Comparison of ENCODE assay signal across 8 mouse cellular contexts in genomic region chr8:110071600-110071999, GRCm38 (mm10). TPM values are rescaled to one million over a fixed set of nuclear protein-coding genes. Genes with fewer than 3 reads are reported as not detected.
DNase-seq lines count a peak whose midpoint lies in the region; ATAC-seq lines count a peak whose summit lies in the region.

No protein-coding gene starts in this region.

- H3K9me3 ChIP-seq in megakaryocyte, embryonic 14.5 days, result peaks cover 16% of the 10 kb centered on the region; the same call in 1 of the 2 replicates
- no peaks in the 10 kb centered on the region for H3K9me3 ChIP-seq in midbrain, embryonic 14.5 days (ENCODE audit: control insufficient read depth, low read length)

- no peak overlapping the region for H3K27ac ChIP-seq in midbrain, embryonic 14.5 days (replicated peaks; ENCODE audit: low read depth, low read length)

- no peaks in the 10 kb centered on the region for H3K36me3 ChIP-seq in megakaryocyte, embryonic 14.5 days (replicated peaks; ENCODE audit: low read length)
- H3K36me3 ChIP-seq in midbrain, embryonic 14.5 days (ENCODE audit: control insufficient read depth, insufficient read depth, low read length), result no peaks in the 10 kb centered on the region

- WGBS in midbrain, embryonic 14.5 days, result 14% methylated on average over 9 of the region's 9 CpGs

- DNase-seq in adrenal gland, adult 2 months, result peak; percentile 54
- DNase-seq in embryo, embryonic 10.5 days (ENCODE audit: low spot score), result peak; percentile 88
- peak; percentile 71 for DNase-seq in heart, postnatal 4 days
- DNase-seq in left cerebral cortex, adult 18-20 months (ENCODE audit: low spot score in 2 of 2), result peak; percentile 68 to 71
- DNase-seq in midbrain, embryonic 14.5 days, result peak; percentile 92
- peak; percentile 12 to 20 for DNase-seq in thymus, postnatal 36 days

- peaks cover 1% of the 10 kb centered on the region for H3K27me3 ChIP-seq in megakaryocyte, embryonic 14.5 days (replicated peaks)
- no peaks in the 10 kb centered on the region for H3K27me3 ChIP-seq in midbrain, embryonic 14.5 days (ENCODE audit: control insufficient read depth, insufficient read depth, low read length)

- no peak overlapping the region for H3K4me2 ChIP-seq in midbrain, embryonic 14.5 days (ENCODE audit: low read length)

- no peak overlapping the region for H3K9ac ChIP-seq in midbrain, embryonic 14.5 days (replicated peaks; ENCODE audit: low read length)

- H3K4me1 ChIP-seq in megakaryocyte, embryonic 14.5 days, result peaks cover 3% of the 10 kb centered on the region; the same call in 1 of the 2 replicates
- no peaks in the 10 kb centered on the region for H3K4me1 ChIP-seq in midbrain, embryonic 14.5 days (ENCODE audit: control insufficient read depth, insufficient read depth, low read length)

- H3K4me3 ChIP-seq in megakaryocyte, embryonic 14.5 days (replicated peaks), result peak overlapping the region; percentile 20
- H3K4me3 ChIP-seq in midbrain, embryonic 14.5 days (replicated peaks; ENCODE audit: low read depth, low read length), result no peak overlapping the region

- no peak for ATAC-seq in megakaryocyte, adult 5-6 weeks (ENCODE audit: poor library complexity, severe bottlenecking)
- no peak for ATAC-seq in midbrain, embryonic 14.5 days (ENCODE audit: low FRiP score, low TSS enrichment)

RNA-seq across cellular contexts. Expression of gene Zfp612, which starts 7.9 kb away (rescaled TPM):
- polyA plus RNA-seq in megakaryocyte, embryonic 14.5 days (2012; ENCODE audit: insufficient read depth, low replicate concordance), result not detected in 2 replicates
- not detected in 2 replicates for total RNA-seq in megakaryocyte, adult 5-6 weeks (2015)
- not detected in 2 replicates for total RNA-seq in megakaryocyte, adult 5-6 weeks (2017)
- total RNA-seq in adrenal gland, adult 2 months (2021), result 1 to 10 TPM; 7.4 to 8.9 TPM
- polyA plus RNA-seq in adrenal gland, adult 2 months (2012; rRNA removed), result 1.5 and 1.8 TPM in 2 replicates
- total RNA-seq in heart, postnatal 4 days (2021), result 1 to 10 TPM; 6.2 to 6.3 TPM
- total RNA-seq in left cerebral cortex, adult 18-20 months (2021), result 10 to 100 TPM; 34.8 to 35.9 TPM
- polyA plus RNA-seq in midbrain, embryonic 14.5 days (2014; fragmentation: Nextera tagmentation; extraction: Ambion mirVana), result 18.3 and 21.0 TPM in 2 replicates

RNA-seq across cellular contexts. Expression of gene Gm21964, which starts 29.4 kb away (rescaled TPM):
- not detected in 2 replicates for polyA plus RNA-seq in megakaryocyte, embryonic 14.5 days (2012; ENCODE audit: insufficient read depth, low replicate concordance)
- total RNA-seq in megakaryocyte, adult 5-6 weeks (2015), result not detected in 2 replicates
- total RNA-seq in megakaryocyte, adult 5-6 weeks (2017), result not detected in 2 replicates
- total RNA-seq in adrenal gland, adult 2 months (2021), result not detected
- not detected in 2 replicates for polyA plus RNA-seq in adrenal gland, adult 2 months (2012; rRNA removed)
- not detected for total RNA-seq in heart, postnatal 4 days (2021)
- total RNA-seq in left cerebral cortex, adult 18-20 months (2021), result not detected
- not detected in 2 replicates for polyA plus RNA-seq in midbrain, embryonic 14.5 days (2014; fragmentation: Nextera tagmentation; extraction: Ambion mirVana)

RNA-seq across cellular contexts. Expression of gene Gm17720, which starts 31.0 kb away (rescaled TPM):
- polyA plus RNA-seq in megakaryocyte, embryonic 14.5 days (2012; ENCODE audit: insufficient read depth, low replicate concordance), result not detected in 2 replicates
- total RNA-seq in megakaryocyte, adult 5-6 weeks (2015), result not detected in 2 replicates
- total RNA-seq in megakaryocyte, adult 5-6 weeks (2017), result not detected in 2 replicates
- not detected for total RNA-seq in adrenal gland, adult 2 months (2021)
- not detected in 2 replicates for polyA plus RNA-seq in adrenal gland, adult 2 months (2012; rRNA removed)
- total RNA-seq in heart, postnatal 4 days (2021), result not detected
- total RNA-seq in left cerebral cortex, adult 18-20 months (2021), result not detected
- polyA plus RNA-seq in midbrain, embryonic 14.5 days (2014; fragmentation: Nextera tagmentation; extraction: Ambion mirVana), result not detected in 2 replicates

RNA-seq across cellular contexts. Expression of gene Chst4, which starts 32.1 kb away (rescaled TPM):
- not detected in 2 replicates for polyA plus RNA-seq in megakaryocyte, embryonic 14.5 days (2012; ENCODE audit: insufficient read depth, low replicate concordance)
- not detected in 2 replicates for total RNA-seq in megakaryocyte, adult 5-6 weeks (2015)
- not detected in 2 replicates for total RNA-seq in megakaryocyte, adult 5-6 weeks (2017)
- total RNA-seq in adrenal gland, adult 2 months (2021), result 1 to 10 TPM; 2.7 to 3.5 TPM
- polyA plus RNA-seq in adrenal gland, adult 2 months (2012; rRNA removed), result 2.3 and 3.0 TPM in 2 replicates
- 1 to 10 TPM; 2.1 to 4.0 TPM for total RNA-seq in heart, postnatal 4 days (2021)
- under 1 TPM; 0.16 to 0.49 TPM for total RNA-seq in left cerebral cortex, adult 18-20 months (2021)
- polyA plus RNA-seq in midbrain, embryonic 14.5 days (2014; fragmentation: Nextera tagmentation; extraction: Ambion mirVana), result not detected in 2 replicates

Comparison
In these comparisons a context has a peak if more than half of its experiments do, and no peak if none do; other contexts are left out.
1. DNase-seq: peak in every context shown above with its lines; median percentile 92 in midbrain, embryonic 14.5 days; 88 in embryo, embryonic 10.5 days; 71 in heart, postnatal 4 days; 70 in left cerebral cortex, adult 18-20 months; 54 in adrenal gland, adult 2 months; 16 in thymus, postnatal 36 days.
2. RNA of gene Zfp612, which starts 7.9 kb away (total RNA-seq): 34.8 to 35.9 TPM in left cerebral cortex, adult 18-20 months, 7.4 to 8.9 TPM in adrenal gland, adult 2 months and 6.2 to 6.3 TPM in heart, postnatal 4 days; not detected in megakaryocyte, adult 5-6 weeks; every median in the first group is over 4 times any median in the second.